Mouse (Mus musculus): ENCODE results near the gene Rapgef4. TPM values are rescaled to one million over a fixed set of nuclear protein-coding genes. Genes with fewer than 3 reads are reported as not detected.
A peak's percentile ranks its signal among the peaks of the same experiment; 100 is the strongest.

The Rapgef4 gene
- polyA plus RNA-seq, 1 experiment from 2014 or later: 4.2 TPM

- Histone ChIP-seq H3K9me3 (ENCODE audit: control insufficient read depth, low read length) (no peaks in the 10 kb centered on the region), H3K27ac (ENCODE audit: low read depth, low read length) (no peak overlapping the region), H3K9ac (ENCODE audit: low read depth, low read length) (no peak overlapping the region), H3K4me3 (ENCODE audit: low read depth, low read length) (no peak overlapping the region), H3K27me3 (replicated peaks; ENCODE audit: control insufficient read depth, insufficient read depth, low read length) (no peaks in the 10 kb centered on the region), H3K36me3 (ENCODE audit: control insufficient read depth, insufficient read depth, low read length) (no peaks in the 10 kb centered on the region), H3K4me1 (replicated peaks; ENCODE audit: control insufficient read depth, insufficient read depth, low read length) (no peaks in the 10 kb centered on the region), H3K4me2 (no peak overlapping the region)
- no peak for ATAC-seq (replicated peaks; ENCODE audit: low FRiP score)
- WGBS: 64% methylated on average over 1 of the region's 1 CpGs
- no peak for DNase-seq (ENCODE audit: low spot score)
Measured at GRCm38 (mm10) chr2:72026506-72026905, 45.5 kb downstream of the Rapgef4 start.

DNA sequence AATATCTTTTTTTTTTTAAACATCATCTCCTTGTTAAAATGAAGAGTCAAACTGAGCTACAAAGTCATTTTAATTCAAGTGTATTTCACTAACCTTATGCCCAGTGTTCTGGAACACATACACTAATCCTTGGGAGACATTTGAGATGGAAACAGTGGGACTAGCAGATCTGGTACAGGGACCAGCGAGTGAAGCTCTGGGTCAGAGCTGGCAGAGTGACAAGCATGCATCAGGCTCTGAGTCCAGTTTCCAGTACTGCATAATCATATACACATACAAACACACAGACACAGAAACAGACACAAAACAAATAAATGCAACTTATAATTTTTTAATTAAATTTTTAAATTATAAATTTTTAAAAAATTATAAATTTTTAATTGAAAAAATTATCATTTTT is 48.0 kb downstream of the Rapgef4 start:
- H3K4me1 ChIP-seq (replicated peaks; ENCODE audit: control insufficient read depth, insufficient read depth, low read length): no peaks in the 10 kb centered on the region
- 76% methylated on average over 1 of the region's 1 CpGs for WGBS
- ATAC-seq (replicated peaks; ENCODE audit: low FRiP score): no peak

DNA sequence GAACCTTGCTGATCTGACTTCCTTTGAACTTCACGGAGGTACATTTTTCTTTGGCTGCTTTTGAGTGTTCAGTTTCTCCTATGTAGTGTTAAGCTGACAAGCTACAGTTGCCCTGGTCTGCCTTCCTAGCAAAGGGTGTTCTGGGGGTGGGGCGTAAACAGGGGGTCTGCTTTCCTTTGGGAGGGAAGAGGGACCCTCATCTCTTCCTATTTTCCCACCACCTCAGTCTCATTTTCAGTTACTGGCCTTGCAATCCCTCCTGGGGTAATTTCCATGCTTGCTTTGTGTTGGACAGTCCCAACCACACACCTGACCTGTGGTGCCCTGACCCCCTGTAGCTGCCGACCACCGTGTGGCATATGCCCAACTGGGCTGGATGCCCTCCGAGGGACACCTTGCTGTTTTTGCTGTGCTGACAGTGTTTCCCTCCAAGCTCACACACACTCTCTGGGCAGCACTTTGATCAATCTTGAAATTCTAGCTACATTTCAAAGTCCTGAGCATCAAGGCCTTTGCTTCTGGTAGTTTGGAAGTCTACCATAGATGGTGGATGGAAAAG is 48.6 kb downstream of the Rapgef4 start:
- no peaks in the 10 kb centered on the region for H3K9me3 ChIP-seq (ENCODE audit: control insufficient read depth, low read length)
- H3K4me3 ChIP-seq (ENCODE audit: low read depth, low read length): no peak overlapping the region
- WGBS: 82% methylated on average over 5 of the region's 5 CpGs
- no peak overlapping the region for H3K4me2 ChIP-seq
- H3K36me3 ChIP-seq (ENCODE audit: control insufficient read depth, insufficient read depth, low read length): no peaks in the 10 kb centered on the region
- no peak overlapping the region for H3K9ac ChIP-seq (ENCODE audit: low read depth, low read length)
- no peaks in the 10 kb centered on the region for H3K27me3 ChIP-seq (replicated peaks; ENCODE audit: control insufficient read depth, insufficient read depth, low read length)
- no peak overlapping the region for H3K27ac ChIP-seq (ENCODE audit: low read depth, low read length)
- no peaks in the 10 kb centered on the region for H3K4me1 ChIP-seq (replicated peaks; ENCODE audit: control insufficient read depth, insufficient read depth, low read length)
- DNase-seq (ENCODE audit: low spot score) (no peak), ATAC-seq (replicated peaks; ENCODE audit: low FRiP score) (no peak)

More for the DNA sequence above, 48.0 kb downstream of the Rapgef4 start:
- H3K9me3 ChIP-seq (ENCODE audit: control insufficient read depth, low read length): no peaks in the 10 kb centered on the region
- H3K4me2 ChIP-seq: no peak overlapping the region
- H3K27me3 ChIP-seq (replicated peaks; ENCODE audit: control insufficient read depth, insufficient read depth, low read length): no peaks in the 10 kb centered on the region
- no peak overlapping the region for H3K27ac ChIP-seq (ENCODE audit: low read depth, low read length)
- no peak overlapping the region for H3K4me3 ChIP-seq (ENCODE audit: low read depth, low read length)
- H3K9ac ChIP-seq (ENCODE audit: low read depth, low read length): no peak overlapping the region
- no peak for DNase-seq (ENCODE audit: low spot score)
- H3K36me3 ChIP-seq (ENCODE audit: control insufficient read depth, insufficient read depth, low read length): no peaks in the 10 kb centered on the region

- ATAC-seq (replicated peaks; ENCODE audit: low FRiP score): no peak
- H3K27ac ChIP-seq (ENCODE audit: low read depth, low read length): no peak overlapping the region
- H3K36me3 ChIP-seq (ENCODE audit: control insufficient read depth, insufficient read depth, low read length): no peaks in the 10 kb centered on the region
- no peak overlapping the region for H3K4me3 ChIP-seq (ENCODE audit: low read depth, low read length)
- 55% methylated on average over 5 of the region's 5 CpGs for WGBS
- no peaks in the 10 kb centered on the region for H3K4me1 ChIP-seq (replicated peaks; ENCODE audit: control insufficient read depth, insufficient read depth, low read length)
- no peaks in the 10 kb centered on the region for H3K27me3 ChIP-seq (replicated peaks; ENCODE audit: control insufficient read depth, insufficient read depth, low read length)
- H3K9me3 ChIP-seq (ENCODE audit: control insufficient read depth, low read length): no peaks in the 10 kb centered on the region
- no peak for DNase-seq (ENCODE audit: low spot score)
- H3K9ac ChIP-seq (ENCODE audit: low read depth, low read length): no peak overlapping the region
- H3K4me2 ChIP-seq: no peak overlapping the region
Measured at GRCm38 (mm10) chr2:72031717-72032116, 50.7 kb downstream of the Rapgef4 start.

DNA sequence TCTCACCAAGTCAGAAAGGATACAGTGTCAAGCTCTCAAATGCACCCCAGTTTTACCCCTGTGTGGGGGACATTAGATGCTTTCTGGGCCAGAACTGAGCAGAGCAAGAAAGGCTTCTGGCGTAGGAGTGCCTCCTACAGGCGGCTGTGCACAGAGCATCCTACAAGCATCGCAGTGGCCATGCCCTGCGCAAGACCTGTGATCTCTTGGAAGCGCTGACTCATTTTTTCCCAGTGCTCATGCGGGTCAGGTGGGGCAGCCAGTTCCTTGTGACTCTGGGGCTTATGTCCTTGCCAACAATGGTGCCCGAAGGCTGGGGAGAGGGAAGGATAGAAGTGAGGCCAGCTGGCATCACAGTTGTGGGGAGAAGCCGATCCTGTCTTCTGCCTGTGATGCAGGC is 54.6 kb downstream of the Rapgef4 start:
- 49% methylated on average over 8 of the region's 8 CpGs for WGBS
- DNase-seq (ENCODE audit: low spot score): no peak
- Histone ChIP-seq H3K9me3 (ENCODE audit: control insufficient read depth, low read length) (no peaks in the 10 kb centered on the region), H3K9ac (ENCODE audit: low read depth, low read length) (no peak overlapping the region), H3K4me3 (ENCODE audit: low read depth, low read length) (no peak overlapping the region), H3K4me2 (no peak overlapping the region), H3K36me3 (ENCODE audit: control insufficient read depth, insufficient read depth, low read length) (no peaks in the 10 kb centered on the region), H3K27me3 (replicated peaks; ENCODE audit: control insufficient read depth, insufficient read depth, low read length) (no peaks in the 10 kb centered on the region), H3K4me1 (replicated peaks; ENCODE audit: control insufficient read depth, insufficient read depth, low read length) (no peaks in the 10 kb centered on the region), H3K27ac (ENCODE audit: low read depth, low read length) (no peak overlapping the region)
- no peak for ATAC-seq (replicated peaks; ENCODE audit: low FRiP score)

DNA sequence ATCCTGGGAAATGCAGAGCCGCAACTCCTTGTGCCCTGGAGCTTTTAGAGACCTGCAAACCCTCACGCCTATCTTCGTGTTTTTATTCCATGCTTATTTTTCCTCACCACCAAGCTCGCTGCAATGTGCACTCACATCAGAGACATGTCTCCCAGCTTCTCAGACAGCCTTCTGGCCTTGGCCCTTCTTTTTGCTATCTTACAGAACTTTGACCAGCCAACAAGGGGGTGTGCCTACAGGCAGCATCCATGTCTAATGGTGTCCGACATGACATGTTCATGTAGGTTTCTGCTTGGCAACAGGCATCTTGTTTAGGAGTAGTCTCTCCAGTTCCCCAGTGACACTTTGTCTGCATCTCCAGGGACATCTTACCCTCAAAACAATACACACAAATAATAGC is 56.3 kb downstream of the Rapgef4 start:
- Histone ChIP-seq H3K4me3 (ENCODE audit: low read depth, low read length) (no peak overlapping the region), H3K27me3 (replicated peaks; ENCODE audit: control insufficient read depth, insufficient read depth, low read length) (no peaks in the 10 kb centered on the region), H3K4me2 (no peak overlapping the region), H3K36me3 (ENCODE audit: control insufficient read depth, insufficient read depth, low read length) (no peaks in the 10 kb centered on the region), H3K9ac (ENCODE audit: low read depth, low read length) (no peak overlapping the region), H3K9me3 (ENCODE audit: control insufficient read depth, low read length) (no peaks in the 10 kb centered on the region), H3K27ac (ENCODE audit: low read depth, low read length) (no peak overlapping the region), H3K4me1 (replicated peaks; ENCODE audit: control insufficient read depth, insufficient read depth, low read length) (no peaks in the 10 kb centered on the region)
- ATAC-seq (replicated peaks; ENCODE audit: low FRiP score): no peak
- DNase-seq (ENCODE audit: low spot score): no peak
- 85% methylated on average over 5 of the region's 5 CpGs for WGBS

GRCm38 (mm10) chr2:72038235-72038634 is 57.2 kb downstream of the Rapgef4 start:
- H3K36me3 ChIP-seq (ENCODE audit: control insufficient read depth, insufficient read depth, low read length): no peaks in the 10 kb centered on the region
- no peaks in the 10 kb centered on the region for H3K4me1 ChIP-seq (replicated peaks; ENCODE audit: control insufficient read depth, insufficient read depth, low read length)
- H3K27me3 ChIP-seq (replicated peaks; ENCODE audit: control insufficient read depth, insufficient read depth, low read length): no peaks in the 10 kb centered on the region
- H3K9me3 ChIP-seq (ENCODE audit: control insufficient read depth, low read length): no peaks in the 10 kb centered on the region
- 20% methylated on average over 1 of the region's 1 CpGs for WGBS
- DNase-seq (ENCODE audit: low spot score): peak; percentile 64
- H3K4me3 ChIP-seq (ENCODE audit: low read depth, low read length): no peak overlapping the region
- H3K27ac ChIP-seq (ENCODE audit: low read depth, low read length): no peak overlapping the region
- H3K9ac ChIP-seq (ENCODE audit: low read depth, low read length): no peak overlapping the region
- no peak for ATAC-seq (replicated peaks; ENCODE audit: low FRiP score)
- no peak overlapping the region for H3K4me2 ChIP-seq

GRCm38 (mm10) chr2:72038651-72039251 is 57.7 kb downstream of the Rapgef4 start:
- H3K27me3 ChIP-seq (replicated peaks; ENCODE audit: control insufficient read depth, insufficient read depth, low read length): no peaks in the 10 kb centered on the region
- no peaks in the 10 kb centered on the region for H3K9me3 ChIP-seq (ENCODE audit: control insufficient read depth, low read length)
- no peak overlapping the region for H3K4me2 ChIP-seq
- 81% methylated on average over 18 of the region's 18 CpGs for WGBS
- H3K4me3 ChIP-seq (ENCODE audit: low read depth, low read length): no peak overlapping the region
- H3K27ac ChIP-seq (ENCODE audit: low read depth, low read length): no peak overlapping the region
- ATAC-seq (replicated peaks; ENCODE audit: low FRiP score): no peak
- no peak for DNase-seq (ENCODE audit: low spot score)
- no peak overlapping the region for H3K9ac ChIP-seq (ENCODE audit: low read depth, low read length)
- no peaks in the 10 kb centered on the region for H3K36me3 ChIP-seq (ENCODE audit: control insufficient read depth, insufficient read depth, low read length)
- no peaks in the 10 kb centered on the region for H3K4me1 ChIP-seq (replicated peaks; ENCODE audit: control insufficient read depth, insufficient read depth, low read length)

DNA sequence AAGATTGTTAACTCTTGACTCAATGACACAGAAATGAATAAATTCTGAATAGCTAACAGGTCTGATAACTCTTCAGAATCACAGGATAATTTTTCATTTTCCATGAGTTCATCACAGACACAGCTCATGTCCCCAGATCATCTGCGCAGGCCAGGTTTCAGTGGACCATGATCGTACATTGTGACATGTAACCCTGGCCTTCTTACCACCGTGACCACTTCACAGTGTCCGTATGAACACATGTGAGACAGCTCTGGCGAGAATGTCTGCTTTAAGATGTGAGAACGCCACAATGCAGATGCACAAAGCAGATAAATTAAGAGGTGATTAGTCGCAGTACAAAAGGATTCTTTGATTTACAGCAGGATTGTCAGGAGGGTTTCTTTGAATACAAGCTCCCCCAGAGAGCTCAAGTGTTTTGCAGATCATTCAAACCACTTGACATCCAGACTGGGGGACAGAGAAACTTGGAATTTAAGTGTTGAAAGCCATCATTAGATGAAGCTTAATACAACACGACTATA is 58.5 kb downstream of the Rapgef4 start:
- ATAC-seq (replicated peaks; ENCODE audit: low FRiP score) (no peak), DNase-seq (ENCODE audit: low spot score) (no peak)
- Histone ChIP-seq H3K4me2 (no peak overlapping the region), H3K9me3 (ENCODE audit: control insufficient read depth, low read length) (no peaks in the 10 kb centered on the region), H3K9ac (ENCODE audit: low read depth, low read length) (no peak overlapping the region), H3K36me3 (ENCODE audit: control insufficient read depth, insufficient read depth, low read length) (no peaks in the 10 kb centered on the region), H3K4me1 (replicated peaks; ENCODE audit: control insufficient read depth, insufficient read depth, low read length) (no peaks in the 10 kb centered on the region), H3K4me3 (ENCODE audit: low read depth, low read length) (no peak overlapping the region), H3K27me3 (replicated peaks; ENCODE audit: control insufficient read depth, insufficient read depth, low read length) (no peaks in the 10 kb centered on the region), H3K27ac (ENCODE audit: low read depth, low read length) (no peak overlapping the region)
- WGBS: 73% methylated on average over 8 of the region's 8 CpGs
